Mouse (Mus musculus) ovary, postnatal 14 days (tissue): ENCODE measurements around the gene Tpp1.
"Not testable (repeated sequence)": the region's sequence is repeated elsewhere in the genome, so short reads cannot be mapped to it uniquely, and the experiment has no call there.

ENCODE experiments used
- DNase-seq: peaks from one replicate; pipeline ENCODE4 v3.0.0; 2022; ENCODE audit warnings: low spot score

The Tpp1 gene

DNA sequence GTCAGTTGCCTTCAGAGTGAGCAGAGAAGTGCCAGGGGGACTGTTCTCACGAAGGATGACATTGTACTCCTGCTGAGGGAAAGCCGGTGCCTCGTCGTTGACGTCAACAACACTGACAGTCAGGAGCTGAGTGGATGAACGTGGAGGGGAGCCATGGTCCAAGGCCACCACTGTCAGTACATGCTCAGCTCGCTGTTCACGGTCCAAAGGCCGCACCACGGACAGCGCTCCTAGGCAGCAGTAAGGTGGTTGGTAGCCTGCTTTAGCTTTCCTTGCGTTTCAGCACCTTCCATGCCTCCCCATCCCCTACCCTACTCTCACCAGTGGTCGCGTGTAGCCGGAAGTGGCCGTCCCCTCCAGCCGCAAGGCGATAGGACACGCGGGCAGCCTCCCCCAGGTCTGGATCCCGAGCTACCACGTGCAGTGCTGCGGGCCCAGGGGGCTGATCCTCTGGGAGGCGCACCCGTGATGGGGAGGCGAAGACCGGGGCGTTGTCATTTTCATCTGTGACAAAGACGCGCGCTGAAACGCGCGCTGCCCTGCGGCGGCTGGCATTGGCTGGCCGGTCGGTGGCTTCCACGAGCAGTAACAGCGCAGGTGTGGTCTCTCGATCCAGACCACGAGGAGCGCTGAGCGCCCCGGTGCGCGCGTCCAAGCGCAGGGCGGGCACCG is 9.9 kb upstream of the Tpp1 start:
- DNase-seq = no peak

DNA sequence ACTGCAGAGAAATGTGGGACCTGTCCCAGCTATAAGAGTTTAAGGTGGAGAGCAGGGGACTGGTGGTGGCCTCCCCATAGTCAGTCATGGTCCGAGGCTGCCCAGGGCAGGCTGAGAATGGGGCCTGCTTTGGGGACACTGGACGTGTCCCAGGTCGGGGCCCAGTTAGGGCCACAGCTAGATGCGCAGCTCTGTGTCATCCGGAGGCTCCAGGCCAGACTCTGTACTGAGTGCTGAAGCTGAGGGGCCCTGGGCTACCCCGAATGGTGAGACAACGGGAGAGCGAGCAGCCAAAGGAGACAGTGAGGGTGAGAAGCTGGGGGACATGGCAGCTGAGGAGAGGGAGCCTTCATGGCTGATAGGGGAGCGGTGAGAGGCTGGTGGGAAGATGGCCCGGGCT is 1.2 kb upstream of the Tpp1 start:
- no peak for DNase-seq

DNA sequence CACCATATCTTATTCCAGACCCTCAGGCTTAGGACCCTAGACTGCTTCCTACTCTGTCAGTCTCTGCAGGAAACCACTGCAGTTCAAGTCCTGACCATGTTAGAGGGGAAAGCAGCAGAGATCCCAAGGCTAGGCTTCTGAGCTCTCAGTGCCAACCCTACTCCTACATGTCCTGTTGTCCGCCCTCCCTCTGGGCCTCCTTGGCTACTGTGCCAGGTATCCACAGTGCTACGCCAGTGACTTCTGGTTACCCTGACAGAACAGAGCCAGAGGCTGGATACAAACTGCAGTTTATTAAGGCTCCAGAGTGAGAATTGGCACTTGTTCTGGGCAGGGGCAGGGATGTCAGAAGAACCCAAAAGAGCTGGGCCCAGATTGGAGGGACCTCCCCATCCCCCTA is 681 bp upstream of the Tpp1 start:
- DNase-seq = no peak

DNA sequence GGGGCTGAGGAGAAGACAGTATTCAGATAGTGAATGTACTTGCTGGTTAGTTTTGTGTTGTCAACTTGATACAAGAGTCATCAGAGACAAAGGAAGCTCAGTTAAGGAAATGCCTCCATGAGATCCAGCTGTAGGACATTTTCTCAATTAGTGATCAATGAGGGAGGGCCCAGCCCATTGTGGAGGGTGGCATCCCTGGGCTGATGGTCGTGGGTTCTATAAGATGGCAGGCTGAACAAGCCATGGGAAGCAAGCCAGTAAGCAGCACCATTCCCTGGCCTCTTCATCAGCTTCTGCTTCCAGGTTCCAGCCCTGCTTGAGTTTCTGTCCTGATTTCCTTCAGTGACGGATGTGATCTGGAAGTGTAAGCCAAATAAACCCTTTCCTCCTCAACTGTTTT is 4.3 kb downstream of the Tpp1 start:
- DNase-seq = no peak

DNA sequence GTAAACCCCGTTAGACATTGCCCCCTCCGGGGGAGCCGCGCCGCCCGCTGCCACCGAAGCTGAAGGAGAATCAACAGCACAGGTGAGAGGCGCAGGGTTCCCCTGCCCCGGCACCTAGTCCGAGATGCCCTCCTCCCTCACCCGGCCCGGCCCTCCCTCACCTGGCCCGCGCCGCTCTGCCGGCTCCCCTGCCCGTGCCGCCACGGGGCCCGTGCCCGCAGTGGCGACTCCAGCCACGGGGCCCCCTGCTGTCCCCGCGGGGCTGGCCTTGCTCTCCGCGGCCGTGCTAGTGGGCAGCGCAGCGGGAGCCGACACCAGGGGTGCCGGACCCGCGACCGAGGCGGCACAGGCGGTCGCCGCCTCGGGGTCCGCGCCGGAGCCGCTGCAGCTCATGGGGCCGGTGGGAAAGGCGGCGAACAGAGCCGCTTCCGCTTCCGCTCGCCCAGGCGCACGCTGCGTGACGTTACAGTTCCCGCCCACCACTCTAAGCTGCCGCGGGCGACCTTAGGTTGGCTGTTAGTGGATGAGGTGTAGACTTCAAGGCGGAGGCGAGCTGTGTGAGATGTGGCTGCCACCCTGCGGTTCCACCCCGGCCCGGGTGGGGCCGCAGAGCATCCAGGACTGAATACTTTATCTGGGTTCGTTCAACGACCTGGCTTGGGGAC is 8.0 kb downstream of the Tpp1 start, which contains the start of gene Taf10:
Taf10 (minus strand) TSS at position 436 of the 665 bp plus-strand sequence.
- DNase-seq = peak; percentile 74

DNA sequence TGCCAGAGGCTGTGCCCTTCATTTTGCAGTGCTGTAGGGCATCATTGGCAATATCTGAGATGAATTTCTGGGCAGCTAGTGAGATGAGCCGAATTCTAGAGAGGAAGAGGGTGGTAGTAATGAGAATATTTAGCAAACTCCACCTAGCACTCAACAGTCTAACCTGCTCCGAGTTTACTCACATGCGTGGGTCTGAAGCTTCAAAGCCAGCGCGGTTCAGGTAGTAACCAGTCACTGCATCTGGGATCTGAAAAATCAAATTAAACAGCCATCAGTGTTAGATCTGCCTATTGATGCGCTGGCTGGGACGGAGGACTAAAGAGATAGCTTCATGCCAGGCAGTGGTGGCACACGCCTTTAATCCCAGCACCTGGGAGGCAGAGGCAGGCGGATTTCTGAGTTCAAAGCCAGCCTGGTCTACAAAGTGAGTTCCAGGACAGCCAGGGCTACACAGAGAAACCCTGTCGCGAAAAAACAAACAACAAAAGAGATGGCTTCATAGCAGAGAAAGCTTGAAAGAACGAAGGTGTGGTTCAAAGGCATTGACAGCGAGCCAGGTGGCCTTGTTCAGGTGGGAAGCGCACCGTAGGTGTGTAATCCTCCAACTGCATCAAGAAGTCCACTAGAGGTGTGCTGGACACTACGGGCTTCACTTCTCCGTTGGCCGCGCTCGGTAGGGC is 8.6 kb downstream of the Tpp1 start:
- DNase-seq = not testable (repeated sequence)

DNA sequence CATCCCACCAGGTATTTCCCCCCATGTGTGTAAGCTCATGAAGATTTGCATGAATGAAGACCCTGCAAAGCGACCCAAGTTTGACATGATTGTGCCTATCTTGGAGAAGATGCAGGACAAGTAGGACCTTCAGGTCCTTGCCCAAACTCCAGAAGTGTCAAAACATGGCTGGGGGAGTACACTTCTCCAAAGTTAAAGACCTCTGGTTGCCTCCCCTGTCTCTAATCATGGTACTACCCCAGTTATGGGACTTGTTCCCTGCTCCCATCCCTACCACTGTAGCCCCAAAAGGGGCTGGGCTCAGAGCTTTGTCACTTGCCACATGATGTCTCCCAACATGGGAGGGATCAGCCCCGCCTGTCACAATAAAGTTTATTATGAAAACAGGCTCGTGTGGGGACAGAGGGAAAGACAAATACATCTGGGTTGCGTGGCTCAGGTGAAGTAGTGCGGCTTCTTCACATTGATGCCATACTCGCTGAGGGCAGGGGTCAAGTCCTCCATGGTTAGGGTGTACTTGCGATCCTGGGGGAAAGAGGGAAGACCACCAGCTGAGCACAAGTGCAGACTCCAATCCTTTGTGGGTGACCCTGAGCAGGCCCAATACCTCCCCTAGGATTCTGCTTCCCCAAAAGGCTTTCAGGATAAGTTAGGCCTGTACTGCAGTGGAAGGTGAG is 9.4 kb downstream of the Tpp1 start:
- DNase-seq = not testable (repeated sequence)

DNA sequence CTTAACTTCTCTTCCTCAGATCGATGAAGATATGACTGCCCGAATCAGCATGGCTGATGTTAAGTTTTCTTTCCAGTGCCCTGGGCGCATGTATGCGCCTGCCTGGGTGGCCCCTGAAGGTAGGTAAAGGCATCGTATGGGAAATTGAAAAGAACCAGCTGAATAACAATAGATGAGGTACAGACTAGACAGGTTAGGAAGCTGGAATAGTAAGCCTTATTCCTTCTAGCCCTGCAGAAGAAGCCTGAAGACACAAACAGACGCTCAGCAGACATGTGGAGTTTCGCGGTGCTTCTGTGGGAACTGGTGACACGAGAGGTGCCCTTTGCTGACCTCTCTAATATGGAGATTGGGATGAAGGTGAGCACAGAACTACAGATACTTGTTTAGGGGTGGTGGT is 10.1 kb downstream of the Tpp1 start:
- no peak for DNase-seq

DNA sequence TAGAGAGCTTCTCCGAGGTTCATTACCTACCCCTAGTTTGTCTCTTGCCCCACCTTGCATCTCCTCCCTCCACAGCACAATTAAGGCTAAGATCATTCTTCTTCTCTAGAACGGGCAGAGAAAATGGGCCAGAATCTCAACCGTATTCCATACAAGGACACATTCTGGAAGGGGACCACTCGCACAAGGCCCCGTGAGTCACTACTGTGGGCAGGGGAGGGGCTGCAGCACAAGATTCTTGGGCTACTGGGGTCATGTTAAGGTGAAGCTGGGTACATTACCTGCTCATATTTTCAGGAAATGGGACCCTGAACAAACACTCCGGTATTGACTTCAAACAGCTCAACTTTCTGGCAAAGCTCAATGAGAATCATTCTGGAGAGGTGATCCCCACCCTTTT is 11.2 kb downstream of the Tpp1 start:
- DNase-seq = no peak

DNA sequence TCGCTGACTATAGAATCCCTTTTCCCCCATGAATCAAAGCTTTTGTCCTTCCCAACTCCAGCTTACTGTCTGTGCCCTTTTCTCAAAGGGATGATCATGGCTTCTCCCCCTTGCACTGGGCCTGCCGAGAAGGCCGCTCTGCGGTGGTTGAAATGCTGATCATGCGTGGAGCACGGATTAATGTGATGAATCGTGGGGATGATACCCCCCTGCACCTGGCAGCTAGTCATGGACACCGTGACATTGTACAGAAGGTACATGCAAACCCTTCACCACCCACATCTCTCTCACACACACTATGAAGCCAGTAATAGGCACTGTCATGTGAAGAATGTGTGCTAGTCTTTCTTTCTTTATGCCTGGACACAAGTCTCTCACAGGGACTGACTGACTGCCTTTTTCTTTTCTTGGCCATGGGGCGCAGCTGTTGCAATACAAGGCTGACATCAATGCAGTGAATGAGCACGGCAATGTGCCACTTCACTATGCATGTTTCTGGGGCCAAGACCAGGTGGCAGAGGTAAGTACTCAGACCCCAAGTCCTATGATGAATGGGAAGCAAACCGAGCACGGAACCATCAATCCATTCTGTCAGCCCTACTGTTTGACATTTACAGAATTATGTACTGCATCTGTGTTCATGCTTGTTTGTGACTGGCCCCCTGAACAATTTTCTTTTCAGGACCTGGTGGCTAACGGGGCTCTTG is 11.8 kb downstream of the Tpp1 start:
- no peak for DNase-seq

DNA sequence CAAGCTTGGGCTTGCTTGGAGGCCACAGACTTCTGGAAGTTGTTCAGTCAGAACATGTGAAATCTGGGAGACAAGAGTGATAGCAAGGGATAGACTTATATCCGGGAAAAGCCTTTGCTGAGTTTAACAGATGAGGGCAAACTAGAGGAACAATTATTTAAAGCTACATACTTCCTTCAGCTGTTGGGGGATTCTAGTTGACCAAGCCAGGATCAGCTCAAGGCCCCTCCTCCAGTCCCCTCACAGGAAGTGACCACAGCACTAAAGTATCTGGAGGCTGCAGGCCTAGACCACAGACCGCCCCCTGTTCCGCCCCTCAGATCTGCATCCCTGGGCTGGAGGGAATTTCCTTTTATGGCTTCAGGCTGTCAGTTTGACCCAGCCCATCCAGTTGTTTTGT is 13.1 kb downstream of the Tpp1 start:
- DNase-seq = peak; percentile 29

DNA sequence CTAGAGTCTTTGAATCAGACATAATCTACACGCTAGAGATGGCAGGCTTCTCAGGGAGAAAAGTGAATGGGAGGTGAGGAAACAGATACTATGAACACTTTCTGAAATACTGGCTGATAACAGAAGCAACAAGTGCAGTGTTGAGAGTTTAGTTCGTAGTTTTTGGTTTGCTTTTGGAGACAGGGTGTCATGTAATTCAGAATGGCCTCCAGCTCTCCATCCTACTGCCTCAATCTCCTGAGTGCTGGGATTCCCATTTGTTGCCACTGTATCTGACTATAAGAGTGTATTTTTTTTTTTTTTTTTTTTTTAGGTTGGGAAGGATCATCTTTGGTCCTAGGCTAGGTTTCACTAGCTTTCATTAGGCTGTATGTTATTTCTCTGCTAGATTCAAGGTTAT is 13.7 kb downstream of the Tpp1 start:
- DNase-seq = no peak

DNA sequence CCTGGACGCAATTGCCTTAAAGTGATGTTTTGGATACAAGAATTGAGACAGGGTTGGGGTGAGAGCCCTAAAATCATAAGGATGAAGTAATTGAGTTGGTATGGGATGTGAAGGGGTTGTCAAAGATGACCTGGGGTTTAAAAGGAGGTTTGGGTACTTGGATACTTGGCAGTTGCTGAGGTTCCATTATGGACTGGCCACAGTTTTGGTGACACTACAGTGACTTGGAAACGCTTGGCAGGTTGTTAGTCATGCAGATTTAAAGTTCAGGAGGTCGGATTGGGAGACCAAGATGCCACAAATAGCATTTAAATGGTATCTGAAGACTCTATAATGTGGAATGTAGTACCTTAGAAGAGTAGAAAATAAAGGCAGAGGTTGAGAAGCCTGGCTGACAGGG is 14.4 kb downstream of the Tpp1 start:
- no peak for DNase-seq

DNA sequence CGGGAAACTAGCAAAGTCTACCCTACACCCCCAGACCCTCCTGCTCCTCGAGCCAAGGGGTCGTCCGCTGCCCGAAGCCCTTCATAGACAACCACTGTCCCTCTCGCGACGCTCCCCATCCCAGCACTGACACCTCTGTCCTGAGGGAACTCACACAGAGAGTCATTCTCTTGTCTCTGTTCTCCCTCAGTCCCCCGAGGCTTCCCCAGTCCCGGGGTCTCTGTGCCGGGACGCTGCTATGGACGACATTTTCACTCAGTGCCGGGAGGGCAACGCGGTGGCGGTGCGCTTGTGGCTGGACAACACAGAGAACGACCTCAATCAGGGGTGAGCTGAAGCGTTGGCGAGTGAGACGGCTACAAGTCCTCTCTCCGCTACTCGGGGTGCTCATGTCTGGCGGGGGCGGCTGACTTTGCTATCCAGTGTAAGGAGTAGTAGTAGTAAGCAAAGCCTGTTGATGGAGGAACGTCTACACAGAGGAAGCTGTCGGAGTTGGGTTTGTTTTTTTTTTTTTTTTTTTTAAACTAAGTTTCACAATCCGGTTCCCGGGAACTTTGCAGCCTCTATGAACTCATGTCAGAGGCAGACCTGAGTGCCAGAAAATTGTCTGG is 15.0 kb downstream of the Tpp1 start, which contains the start of gene Rrp8:
Rrp8 (minus strand) TSS at position 475 of the 611 bp plus-strand sequence.
- peak; percentile 33 for DNase-seq

DNA sequence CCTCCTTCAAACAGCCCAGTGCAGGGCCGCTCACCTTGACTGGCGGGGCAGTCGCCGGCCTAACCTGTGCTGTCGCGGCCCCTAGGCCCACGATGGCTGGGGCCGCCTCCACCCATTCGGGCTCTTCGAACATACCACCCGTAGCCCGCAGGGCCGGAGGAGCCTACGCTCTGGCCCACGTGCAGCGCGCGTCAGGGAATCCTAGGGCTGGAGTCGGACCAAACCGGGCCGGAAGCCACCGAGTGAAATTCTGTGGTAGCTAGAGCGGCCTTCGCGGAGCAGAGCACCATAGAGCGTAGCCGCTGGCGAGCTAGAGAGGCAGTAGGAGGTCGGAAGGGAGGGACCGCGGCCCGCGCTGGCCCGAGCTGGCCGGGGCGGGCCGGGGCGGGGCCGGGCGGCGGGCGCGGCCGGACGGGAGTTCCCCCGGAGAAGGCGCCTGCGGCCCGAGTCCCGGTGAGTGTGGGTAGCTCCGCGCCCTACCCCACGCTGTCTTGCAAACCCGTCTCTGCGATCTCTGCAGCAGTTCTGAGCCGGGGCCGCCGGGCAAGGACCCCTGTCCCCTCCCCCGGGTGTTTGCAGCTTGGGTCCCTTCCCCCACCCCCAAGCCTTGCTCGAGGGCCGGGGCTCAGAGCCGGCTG is 15.7 kb downstream of the Tpp1 start, which contains the start of gene Ilk:
Ilk (plus strand) TSS at position 329 of the 638 bp plus-strand sequence.
- DNase-seq = peak; percentile 86

DNA sequence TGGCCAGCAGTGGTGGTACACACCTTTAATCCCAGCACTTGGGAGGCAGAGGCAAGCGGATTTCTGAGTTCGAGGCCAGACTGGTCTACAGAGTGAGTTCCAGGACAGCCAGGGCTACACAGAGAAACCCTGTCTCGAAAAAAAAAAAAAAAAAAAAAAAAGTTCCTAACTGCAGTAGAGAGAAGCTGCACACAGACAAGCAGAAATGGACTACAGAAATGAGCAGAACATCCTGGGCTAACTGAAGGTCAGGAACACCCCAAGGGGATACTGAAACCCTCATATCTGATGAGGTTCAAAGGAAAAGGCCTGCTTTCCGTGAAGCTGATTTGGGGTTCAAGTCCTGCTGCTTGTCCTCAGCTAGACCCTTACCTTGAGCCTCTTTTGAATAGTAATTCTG is 16.6 kb downstream of the Tpp1 start:
- not testable (repeated sequence) for DNase-seq

DNA sequence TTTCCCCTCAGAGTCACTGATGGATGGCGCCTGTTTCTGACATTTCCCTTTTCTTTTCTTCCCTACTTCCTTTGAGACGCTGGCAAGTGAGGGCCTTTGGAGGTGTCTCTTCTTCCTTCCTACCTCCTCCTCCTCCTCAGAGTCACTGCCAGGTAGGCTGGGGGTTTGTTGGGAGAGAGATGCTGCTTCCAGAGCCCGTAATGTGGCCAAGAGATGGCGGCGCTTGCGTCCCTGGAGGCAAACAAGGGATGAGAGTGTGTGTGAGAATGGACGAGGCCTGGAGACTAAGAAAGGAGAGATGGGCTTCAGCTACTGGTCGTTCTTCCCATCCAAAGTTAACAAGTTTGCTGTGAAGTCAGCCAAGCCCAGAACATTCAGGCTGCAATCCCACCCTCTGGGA is 17.2 kb downstream of the Tpp1 start:
- no peak for DNase-seq

DNA sequence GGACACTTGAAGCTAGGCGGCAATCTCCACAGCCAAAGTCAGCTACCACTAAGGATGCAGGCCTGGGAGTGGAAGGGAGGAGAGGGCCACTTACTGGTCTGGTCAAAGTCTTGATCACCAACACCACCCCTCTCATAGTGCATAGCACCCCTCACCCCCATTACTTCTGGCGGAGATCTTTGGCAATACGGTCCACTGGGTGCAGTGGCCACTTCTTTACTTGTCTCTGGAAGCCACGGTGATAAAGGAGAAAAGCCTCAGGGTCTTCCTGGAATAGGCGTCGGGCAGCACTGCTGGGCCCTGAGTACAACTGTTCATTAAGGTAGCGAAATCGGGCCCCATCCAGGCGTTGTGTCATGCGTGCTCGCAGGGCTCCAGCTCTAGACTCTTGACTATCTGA is 18.2 kb downstream of the Tpp1 start:
- DNase-seq = no peak

DNA sequence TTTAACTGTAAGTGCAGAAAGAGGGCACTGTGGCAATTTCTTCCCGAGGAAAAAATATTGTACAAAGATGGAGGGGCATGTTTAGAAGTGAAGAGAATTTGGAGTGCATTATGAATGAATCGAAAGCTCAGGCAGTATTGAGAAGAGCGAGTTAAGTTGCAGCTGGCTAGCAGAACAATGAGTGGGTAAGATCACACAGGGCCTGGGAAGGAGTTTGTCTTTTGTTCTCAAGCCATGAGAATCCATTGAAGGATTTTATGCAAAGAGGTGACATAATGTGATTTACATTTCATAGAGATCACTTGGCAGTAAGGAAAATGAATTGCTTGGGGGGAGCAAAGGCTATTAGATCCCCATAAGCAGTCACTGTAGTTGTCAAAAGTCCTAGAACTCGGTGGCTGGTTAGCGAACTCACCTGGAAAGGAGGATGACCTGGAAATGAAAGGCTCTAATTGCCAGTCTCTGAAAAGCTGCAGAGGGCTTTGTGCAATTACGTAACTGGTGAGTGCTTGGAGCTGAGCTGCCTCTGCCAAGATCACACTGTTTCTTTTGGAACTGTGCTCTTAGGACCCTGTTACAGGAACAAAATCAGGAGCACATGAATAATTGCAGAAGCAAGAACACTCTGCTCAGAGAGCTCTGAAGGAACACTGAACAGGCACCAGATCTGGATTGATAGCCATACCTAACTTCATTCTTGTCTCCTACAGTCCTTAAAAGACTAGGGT is 23.2 kb downstream of the Tpp1 start:
- DNase-seq = no peak

DNA sequence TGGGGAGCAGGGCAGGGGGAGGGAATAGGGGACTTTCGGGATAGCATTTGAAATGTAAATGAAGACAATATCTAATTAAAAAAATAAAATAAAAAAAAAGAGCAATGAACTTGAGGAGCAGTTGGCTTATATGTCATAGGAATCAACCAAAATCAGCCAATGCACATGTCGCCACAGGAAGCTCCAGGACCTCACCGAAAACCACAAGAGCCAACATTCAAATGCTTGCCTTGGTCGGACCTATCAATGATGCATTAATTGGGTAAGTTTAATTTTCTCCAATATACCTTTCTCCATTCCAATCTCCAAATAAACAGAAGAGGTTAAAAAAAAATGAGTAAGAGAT is 25.1 kb downstream of the Tpp1 start:
- DNase-seq = no peak
